Mouse (Mus musculus) C2C12 (cell line): Measurements from ENCODE around the gene Pigs.

Experiments
- CTCF ChIP-seq: IDR thresholded peaks from one replicate; pipeline ENCODE4 v1.5.1; 2011; ENCODE audit not compliant: control insufficient read depth, insufficient read depth, insufficient read length
- FOSL1 ChIP-seq: IDR thresholded peaks from one replicate; pipeline ENCODE4 v1.8.0; 2011; ENCODE audit warnings: mild to moderate bottlenecking, low read length; ENCODE audit not compliant: poor library complexity, insufficient read depth, severe bottlenecking
- MAX ChIP-seq: IDR thresholded peaks from one replicate; pipeline ENCODE4 v1.6.1; 2011; ENCODE audit warnings: mild to moderate bottlenecking, control low read depth
- MYOD1 ChIP-seq: IDR thresholded peaks from one replicate; pipeline ENCODE4 v1.6.1; 2011; ENCODE audit warnings: low read depth; ENCODE audit not compliant: control insufficient read depth, insufficient read length
- USF1 ChIP-seq: IDR thresholded peaks from one replicate; pipeline ENCODE4 v1.6.1; 2011; ENCODE audit warnings: low read depth, mild to moderate bottlenecking, control low read depth, moderate library complexity

DNA sequence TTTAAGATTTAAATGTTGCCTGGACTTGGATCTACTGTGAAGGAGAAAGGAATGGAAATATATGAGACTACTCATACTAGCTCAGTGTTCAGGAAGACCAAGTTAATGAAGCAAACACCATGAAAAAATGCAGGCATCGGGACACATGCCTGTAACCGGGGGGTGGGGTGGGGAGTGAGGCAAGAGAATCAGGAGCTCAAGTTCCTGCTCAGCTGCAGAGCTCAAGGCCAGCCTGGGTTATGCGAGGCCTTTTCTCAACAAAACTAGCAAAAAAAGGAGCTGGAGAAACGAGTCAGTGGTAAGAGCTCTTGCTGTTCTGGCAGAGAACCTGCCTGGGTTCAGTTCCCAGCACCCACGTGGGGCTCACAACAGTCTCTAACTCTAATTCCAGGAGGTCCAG is 5.8 kb downstream of the Pigs start:
- TF ChIP-seq CTCF (no peak), USF1 (no peak), MYOD1 (no peak), FOSL1 (no peak), MAX (no peak)
